Mouse (Mus musculus): ENCODE measurements at regions not wholly inside any gene's neighbourhood (a gene's known extent, or its start where the extent isn't known, plus 50 kb on each side); places are given as distances from the start of the nearest gene placed in this dataset.
"Not testable (repeated sequence)": the region's sequence is repeated elsewhere in the genome, so short reads cannot be mapped to it uniquely, and the experiment has no call there.

DNA sequence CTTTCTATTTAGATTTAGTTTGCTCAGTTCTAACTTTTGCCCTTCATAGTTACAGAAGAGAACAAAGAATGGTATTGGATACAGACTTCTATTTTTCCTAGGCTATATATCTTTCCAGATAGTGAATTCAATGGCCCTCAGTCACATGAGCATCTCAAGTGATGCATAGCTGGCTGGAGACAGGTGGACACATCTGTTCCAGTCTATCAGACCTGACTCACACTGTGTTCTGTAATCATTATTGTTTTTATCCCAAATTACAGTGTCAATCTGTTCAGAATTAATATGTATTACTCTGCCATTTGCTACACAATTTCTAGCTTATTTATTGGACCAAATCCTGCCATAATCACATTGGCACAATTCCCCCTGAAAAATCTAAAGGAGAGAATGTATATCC lies 298.0 kb upstream of the Foxg1 start:
- H3K27ac ChIP-seq: no peak overlapping the region
- no peak overlapping the region for H3K4me3 ChIP-seq
- 0 out of 2 replicates have a peak, but pooled peaks have one; percentile 43 for ATAC-seq (ENCODE audit: low FRiP score)
- H3K4me2 ChIP-seq: no peak overlapping the region
- H3K9ac ChIP-seq: no peak overlapping the region
- no peaks in the 10 kb centered on the region for H3K9me3 ChIP-seq
- no peaks in the 10 kb centered on the region for H3K27me3 ChIP-seq
- H3K4me1 ChIP-seq (replicated peaks): no peaks in the 10 kb centered on the region
- H3K36me3 ChIP-seq: no peaks in the 10 kb centered on the region

DNA sequence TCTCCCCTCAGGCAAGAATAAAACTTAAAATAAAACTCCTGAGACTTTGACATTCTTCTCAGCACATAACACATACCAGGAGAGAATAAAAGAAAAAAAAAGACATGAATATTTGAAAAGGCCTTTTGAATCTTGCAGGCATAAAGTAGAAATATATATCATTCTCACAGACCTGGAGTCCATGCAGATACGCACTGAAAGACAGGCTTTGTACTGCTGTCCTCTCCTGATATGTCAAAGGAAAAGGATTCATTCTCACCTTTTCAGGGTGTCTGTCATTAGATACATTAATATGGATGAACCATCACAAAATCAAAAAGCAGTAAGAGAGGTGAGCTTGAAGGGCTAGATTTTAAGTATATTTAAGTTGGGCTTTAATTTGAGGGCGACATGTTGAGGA lies 296.4 kb upstream of the Foxg1 start:
- WGBS: 72% methylated on average over 2 of the region's 2 CpGs
- no peaks in the 10 kb centered on the region for H3K4me1 ChIP-seq (replicated peaks)
- H3K27me3 ChIP-seq: no peaks in the 10 kb centered on the region
- no peak overlapping the region for H3K4me3 ChIP-seq
- H3K4me2 ChIP-seq: no peak overlapping the region
- no peak overlapping the region for H3K9ac ChIP-seq
- no peak for ATAC-seq (ENCODE audit: low FRiP score)
- H3K36me3 ChIP-seq: no peaks in the 10 kb centered on the region
- no peak overlapping the region for H3K27ac ChIP-seq
- no peaks in the 10 kb centered on the region for H3K9me3 ChIP-seq

DNA sequence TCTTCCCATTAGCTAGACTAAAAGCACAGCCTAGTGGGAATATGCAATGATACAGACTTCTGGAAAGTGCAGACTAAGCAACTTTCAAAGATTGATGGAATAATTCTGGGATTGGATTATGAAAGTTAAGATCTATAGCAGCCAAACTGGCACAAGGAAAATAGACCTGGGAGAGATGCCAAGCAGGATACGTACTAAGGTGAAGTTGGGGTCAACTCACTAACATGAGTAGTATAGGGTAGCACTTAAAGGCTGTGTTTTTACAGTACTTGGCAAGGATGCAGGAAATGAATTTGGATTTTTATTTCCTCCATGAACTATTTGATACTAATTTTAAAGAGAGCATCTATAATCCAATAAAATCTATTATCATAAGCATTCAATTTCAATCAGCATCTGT lies 292.3 kb upstream of the Foxg1 start:
- Histone ChIP-seq H3K9ac (no peak overlapping the region), H3K9me3 (no peaks in the 10 kb centered on the region), H3K27me3 (no peaks in the 10 kb centered on the region), H3K27ac (no peak overlapping the region), H3K4me3 (no peak overlapping the region), H3K4me2 (no peak overlapping the region), H3K36me3 (no peaks in the 10 kb centered on the region), H3K4me1 (replicated peaks) (no peaks in the 10 kb centered on the region)
- 84% methylated on average over 1 of the region's 1 CpGs for WGBS
- ATAC-seq (ENCODE audit: low FRiP score): no peak

DNA sequence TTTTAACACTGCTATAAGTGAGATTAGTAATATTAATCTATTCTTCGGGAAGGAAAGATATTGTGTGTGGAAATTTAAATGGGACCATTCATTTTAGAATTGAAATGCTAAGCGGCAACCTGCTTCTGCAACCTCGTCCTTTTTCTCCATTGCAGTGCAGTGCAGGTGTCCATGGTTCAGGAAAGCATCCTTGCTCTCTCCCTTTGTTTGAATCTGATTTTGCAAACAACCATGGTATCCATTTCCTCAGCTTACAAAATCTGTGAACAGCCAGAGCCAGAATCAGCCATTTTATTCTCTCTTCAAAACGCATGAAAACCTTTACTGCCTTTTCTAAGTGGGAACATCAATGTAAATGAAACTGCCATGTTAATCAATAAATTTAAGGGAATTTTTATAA lies 276.5 kb upstream of the Foxg1 start:
- ATAC-seq (ENCODE audit: low FRiP score): peak; percentile 55; the same call in 1 of the 2 replicates
- Histone ChIP-seq H3K9me3 (no peaks in the 10 kb centered on the region), H3K4me3 (no peak overlapping the region), H3K27ac (peak overlapping the region; percentile 84), H3K36me3 (no peaks in the 10 kb centered on the region), H3K27me3 (no peaks in the 10 kb centered on the region), H3K9ac (no peak overlapping the region), H3K4me1 (replicated peaks) (peaks cover 11% of the 10 kb centered on the region; the same call in 1 of the 2 replicates), H3K4me2 (no peak overlapping the region)
- 49% methylated on average over 4 of the region's 4 CpGs for WGBS

DNA sequence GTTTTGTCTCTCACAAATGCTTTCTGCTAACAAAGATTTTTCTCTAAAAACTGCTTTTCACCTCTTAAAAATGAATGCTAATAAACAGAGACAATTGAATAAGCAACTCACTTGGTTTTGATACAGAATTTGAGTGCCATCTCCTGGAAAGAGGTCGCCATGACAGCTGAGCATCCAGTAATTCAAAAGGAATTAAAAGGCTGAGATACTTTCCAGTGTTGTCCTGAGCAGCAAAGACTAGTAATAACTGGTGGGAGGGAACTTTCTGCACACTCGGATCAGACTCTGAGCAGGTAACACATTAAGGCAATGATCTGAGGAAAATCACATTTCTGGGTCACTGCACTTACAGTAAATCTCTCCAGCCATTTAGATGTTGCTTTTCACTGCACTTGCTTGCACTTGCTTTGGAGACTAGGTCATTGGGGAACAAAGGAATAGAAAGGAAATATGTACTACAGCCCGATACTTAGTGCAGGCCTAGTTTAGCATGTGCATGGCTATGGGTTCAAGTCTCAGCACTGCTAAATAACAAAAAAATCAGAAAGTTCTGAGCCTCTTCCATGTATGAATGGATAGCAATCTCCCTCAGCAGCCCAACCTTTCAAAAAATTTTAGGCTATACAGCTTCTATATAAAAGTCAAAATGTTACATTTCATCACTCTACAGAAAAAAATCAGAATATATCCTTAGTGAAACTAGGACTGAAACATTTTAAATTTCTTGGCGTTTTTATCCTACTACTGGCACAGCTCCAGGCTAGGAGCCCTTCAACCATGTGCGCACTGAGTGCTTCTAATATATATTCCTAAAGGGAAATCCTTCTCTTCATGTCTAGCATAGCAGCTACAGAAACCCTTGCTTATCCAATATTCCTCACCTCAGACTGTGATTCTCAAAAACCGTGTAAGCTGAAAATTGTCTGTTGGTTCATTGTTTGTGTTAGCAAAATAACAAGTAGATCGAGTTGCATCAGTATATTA lies 275.8 kb upstream of the Foxg1 start:
- H3K4me1 ChIP-seq (replicated peaks): peaks cover 11% of the 10 kb centered on the region; the same call in 1 of the 2 replicates
- no peak overlapping the region for H3K4me3 ChIP-seq
- 53% methylated on average over 7 of the region's 7 CpGs for WGBS
- no peaks in the 10 kb centered on the region for H3K9me3 ChIP-seq
- peak overlapping the region; percentile 67 for H3K27ac ChIP-seq
- H3K36me3 ChIP-seq: no peaks in the 10 kb centered on the region
- H3K4me2 ChIP-seq: no peak overlapping the region
- ATAC-seq (ENCODE audit: low FRiP score): peak; percentile 64
- H3K9ac ChIP-seq: no peak overlapping the region
- H3K27me3 ChIP-seq: no peaks in the 10 kb centered on the region

DNA sequence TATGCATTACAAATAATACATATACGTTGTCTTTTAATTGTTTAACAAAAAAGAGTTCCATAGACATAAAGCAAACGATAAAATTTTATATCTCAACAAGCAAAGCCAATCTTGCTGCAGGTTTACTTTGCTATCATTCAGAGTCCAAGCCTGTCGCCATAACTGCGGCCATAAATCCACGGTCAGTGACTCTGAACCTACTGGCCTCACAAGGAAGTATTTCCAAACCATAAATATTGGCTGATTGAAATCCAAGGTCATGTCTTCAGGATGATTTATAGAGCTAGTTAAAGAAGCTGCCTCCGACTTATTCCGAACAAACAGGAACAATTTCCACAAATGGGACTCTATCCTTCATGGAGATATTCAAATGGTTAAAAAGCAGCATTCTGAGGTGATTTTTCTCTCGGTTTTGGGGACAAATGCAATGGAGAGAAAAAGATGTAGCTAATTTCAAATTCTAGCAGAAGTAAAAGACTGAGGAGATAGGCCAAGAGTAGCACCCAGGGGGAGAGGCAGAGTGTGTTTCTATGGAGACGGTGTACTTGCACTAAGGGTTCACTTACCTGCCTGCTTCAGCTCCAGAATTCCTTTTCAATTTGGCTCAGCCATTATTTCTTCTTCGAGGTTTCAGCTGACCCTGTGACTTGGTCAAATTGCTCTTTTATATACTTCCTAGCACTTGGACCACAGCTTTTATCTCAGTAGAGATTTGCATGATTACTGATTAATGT lies 274.9 kb upstream of the Foxg1 start:
- Histone ChIP-seq H3K36me3 (no peaks in the 10 kb centered on the region), H3K9me3 (no peaks in the 10 kb centered on the region), H3K4me2 (no peak overlapping the region), H3K4me3 (no peak overlapping the region), H3K27me3 (no peaks in the 10 kb centered on the region), H3K9ac (no peak overlapping the region), H3K27ac (peak overlapping the region; percentile 40; the same call in 1 of the 2 replicates), H3K4me1 (replicated peaks) (peaks cover 11% of the 10 kb centered on the region; the same call in 1 of the 2 replicates)
- no peak for ATAC-seq (ENCODE audit: low FRiP score)
- WGBS: 71% methylated on average over 10 of the region's 10 CpGs

DNA sequence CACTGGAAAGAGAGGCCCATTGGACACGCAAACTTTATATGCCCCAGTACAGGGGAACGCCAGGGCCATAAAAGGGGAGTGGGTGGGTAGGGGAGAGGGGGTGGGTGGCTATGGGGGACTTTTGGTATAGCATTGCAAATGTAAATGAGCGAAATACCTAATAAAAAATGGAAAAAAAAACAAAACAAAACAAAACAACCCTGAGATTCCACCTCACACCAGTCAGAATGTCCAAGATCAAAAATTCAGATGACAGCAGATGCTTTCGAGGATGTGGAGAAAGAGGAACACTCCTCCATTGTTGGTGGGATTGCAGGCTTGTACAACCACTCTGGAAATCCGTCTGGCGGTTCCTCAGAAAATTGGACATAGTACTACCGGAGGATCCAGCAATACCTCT lies 251.4 kb upstream of the Foxg1 start:
- not testable (repeated sequence) for H3K27me3 ChIP-seq; H3K9me3 ChIP-seq; H3K9ac ChIP-seq; ATAC-seq (ENCODE audit: low FRiP score); H3K36me3 ChIP-seq; H3K4me1 ChIP-seq (replicated peaks); H3K27ac ChIP-seq; H3K4me2 ChIP-seq; H3K4me3 ChIP-seq
- 89% methylated on average over 3 of the region's 7 CpGs for WGBS

DNA sequence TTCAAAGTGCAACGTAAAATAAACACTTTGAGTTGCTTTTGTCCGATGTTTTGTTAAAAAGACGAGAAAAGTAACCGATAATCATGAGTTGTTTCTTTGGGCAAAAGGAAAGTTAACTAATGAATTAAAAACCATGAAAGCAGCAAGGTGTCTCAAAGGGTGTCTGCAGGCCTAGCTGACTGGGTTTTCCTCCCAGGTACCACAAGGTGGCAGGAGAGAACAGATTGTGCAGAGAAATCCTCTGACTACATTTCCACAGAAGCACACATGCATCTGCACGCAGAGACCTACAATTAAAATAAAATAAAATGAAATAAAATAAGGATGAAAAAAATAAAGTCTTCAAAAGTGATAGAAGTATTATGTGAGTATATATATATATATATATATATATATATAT lies 212.4 kb upstream of the Foxg1 start:
- ATAC-seq (ENCODE audit: low FRiP score): peak; percentile 71; the same call in 1 of the 2 replicates
- H3K4me2 ChIP-seq: no peak overlapping the region
- no peak overlapping the region for H3K27ac ChIP-seq
- H3K9ac ChIP-seq: no peak overlapping the region
- H3K4me3 ChIP-seq: no peak overlapping the region
- 46% methylated on average over 5 of the region's 5 CpGs for WGBS
- no peaks in the 10 kb centered on the region for H3K9me3 ChIP-seq
- no peaks in the 10 kb centered on the region for H3K4me1 ChIP-seq (replicated peaks)
- H3K27me3 ChIP-seq: no peaks in the 10 kb centered on the region
- H3K36me3 ChIP-seq: no peaks in the 10 kb centered on the region

DNA sequence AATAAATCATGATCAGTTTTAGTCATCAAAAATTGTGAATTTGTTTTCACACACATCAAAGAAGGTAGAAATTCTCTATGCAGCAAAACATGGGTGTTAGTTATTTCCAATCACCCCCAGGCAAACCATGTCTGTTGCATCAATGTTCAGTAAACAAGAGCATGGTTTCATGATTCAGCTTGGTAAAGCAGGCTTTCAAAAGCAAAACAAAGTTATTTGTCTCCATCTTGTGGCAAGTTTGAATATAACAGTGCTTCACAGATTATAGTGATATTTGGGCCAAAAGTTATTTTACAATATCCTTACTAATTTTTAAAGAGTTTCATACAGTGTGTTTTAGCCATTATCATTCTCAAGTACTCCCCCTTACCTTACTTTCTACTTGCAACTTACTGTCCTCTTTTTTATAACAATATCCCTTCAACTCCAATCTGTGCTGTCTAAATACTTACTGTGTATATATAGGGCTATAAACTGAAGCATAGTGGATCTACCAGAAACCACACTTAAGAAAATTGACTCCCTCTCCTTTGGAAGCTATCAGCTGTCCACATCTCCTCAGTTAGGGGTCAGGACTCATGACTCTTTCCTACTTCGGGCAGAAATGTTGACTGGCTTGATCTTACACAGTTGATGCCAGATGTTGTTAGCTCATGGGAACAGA lies 211.3 kb upstream of the Foxg1 start:
- no peak overlapping the region for H3K4me2 ChIP-seq
- H3K9ac ChIP-seq: no peak overlapping the region
- no peaks in the 10 kb centered on the region for H3K4me1 ChIP-seq (replicated peaks)
- H3K9me3 ChIP-seq: no peaks in the 10 kb centered on the region
- peak; percentile 36; the same call in 1 of the 2 replicates for ATAC-seq (ENCODE audit: low FRiP score)
- WGBS: 66% methylated on average over 1 of the region's 1 CpGs
- H3K27me3 ChIP-seq: no peaks in the 10 kb centered on the region
- no peak overlapping the region for H3K4me3 ChIP-seq
- no peaks in the 10 kb centered on the region for H3K36me3 ChIP-seq
- no peak overlapping the region for H3K27ac ChIP-seq

DNA sequence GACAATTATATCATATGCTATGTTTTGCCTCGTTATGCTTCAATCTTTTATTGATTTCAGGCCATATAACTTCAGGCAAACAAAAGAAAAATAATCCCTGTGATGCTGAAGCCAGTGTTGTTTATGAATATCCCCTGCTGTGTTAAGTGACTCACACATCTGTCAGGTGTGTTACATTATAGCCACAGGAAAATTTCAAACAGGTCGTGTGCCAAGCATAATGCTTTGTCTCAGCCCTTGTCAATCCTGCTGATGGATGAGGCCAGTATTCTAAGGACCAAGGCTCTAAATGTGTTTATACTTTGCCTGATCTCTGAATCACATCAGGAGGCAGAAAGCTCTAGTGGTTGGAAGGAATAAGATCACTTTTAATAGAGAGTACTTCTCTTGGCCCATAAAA lies 191.1 kb upstream of the Foxg1 start:
- 45% methylated on average over 2 of the region's 2 CpGs for WGBS
- Histone ChIP-seq H3K27me3 (no peaks in the 10 kb centered on the region), H3K4me2 (no peak overlapping the region), H3K36me3 (no peaks in the 10 kb centered on the region), H3K4me1 (replicated peaks) (no peaks in the 10 kb centered on the region), H3K9me3 (no peaks in the 10 kb centered on the region), H3K4me3 (no peak overlapping the region), H3K27ac (no peak overlapping the region), H3K9ac (no peak overlapping the region)
- ATAC-seq (ENCODE audit: low FRiP score): peak; percentile 54

DNA sequence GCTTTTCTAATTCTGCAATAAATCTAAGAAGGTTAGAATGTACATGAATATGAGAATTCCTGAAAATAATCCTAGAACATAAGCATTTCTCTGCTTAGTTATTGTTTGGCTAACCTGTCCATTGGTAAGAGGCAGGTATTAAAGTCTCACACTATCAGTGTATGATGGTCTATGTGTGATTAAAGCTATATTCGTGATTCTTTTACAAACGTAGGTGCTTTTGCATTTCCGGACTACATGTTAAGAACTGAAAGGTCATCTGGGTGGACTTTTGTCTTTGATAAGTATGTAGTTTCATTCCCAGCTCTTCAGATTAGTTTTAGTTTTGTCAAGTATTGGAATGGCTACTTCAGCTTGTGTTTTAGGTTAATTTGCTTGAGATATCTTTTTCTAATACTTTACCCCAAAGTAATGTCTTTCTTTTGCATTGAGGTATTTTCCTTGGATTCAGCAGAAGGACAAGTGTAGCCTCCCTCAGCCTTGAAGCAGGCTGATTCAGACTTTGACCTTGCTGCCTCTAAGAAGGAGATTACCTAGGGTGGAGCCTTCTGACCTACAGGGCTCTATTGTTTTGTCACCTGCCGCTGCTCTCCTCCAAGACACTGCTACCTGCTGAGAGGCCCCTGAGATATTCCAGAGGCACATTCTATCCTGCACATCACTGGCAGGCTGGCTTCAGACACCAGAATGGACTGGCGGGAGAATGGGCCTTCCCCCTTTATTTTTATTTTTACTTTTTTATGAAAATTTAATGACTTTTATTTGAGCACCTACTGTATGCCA lies 148.7 kb upstream of the Foxg1 start:
- no peak for ATAC-seq (ENCODE audit: low FRiP score)
- H3K4me1 ChIP-seq (replicated peaks): no peaks in the 10 kb centered on the region
- H3K36me3 ChIP-seq: no peaks in the 10 kb centered on the region
- no peak overlapping the region for H3K4me3 ChIP-seq
- H3K4me2 ChIP-seq: no peak overlapping the region
- no peaks in the 10 kb centered on the region for H3K9me3 ChIP-seq
- H3K27me3 ChIP-seq: no peaks in the 10 kb centered on the region
- H3K27ac ChIP-seq: no peak overlapping the region
- H3K9ac ChIP-seq: no peak overlapping the region
- 79% methylated on average over 5 of the region's 5 CpGs for WGBS

Measured in hindbrain, embryonic 13.5 days (tissue).